Mouse (Mus musculus) ES-Bruce4 (cell line): ENCODE results near the gene Rnf8.

ENCODE experiments used
- CTCF ChIP-seq: IDR thresholded peaks from one replicate; pipeline ENCODE4 v1.8.1; 2011; ENCODE audit warnings: low read depth, low read length
- EP300 ChIP-seq: IDR thresholded peaks from 2 replicates; pipeline ENCODE4 v1.6.1; 2011; ENCODE audit warnings: low read depth, low read length; ENCODE audit not compliant: insufficient read depth

- TF ChIP-seq EP300 (no peak), CTCF (no peak)
These were observed 30.3 kb upstream of the Rnf8 start for GRCm38 (mm10) chr17:29584306-29584705.
